Mouse (Mus musculus): ENCODE results near the gene Crtac1. TPM values are rescaled to one million over a fixed set of nuclear protein-coding genes. Genes with fewer than 3 reads are reported as not detected.

Gene Crtac1
- polyA plus RNA-seq, 1 experiment from 2014 or later, result 0.80 TPM

GRCm38 (mm10) chr19:42260486-42260885, 171.1 kb downstream of the Crtac1 start:
- H3K4me3 ChIP-seq (ENCODE audit: control insufficient read depth in 1 of 2, insufficient read depth in 1 of 2, low read depth in 1 of 2, low read length in 2 of 2), result no peak overlapping the region
- H3K27ac ChIP-seq (replicated peaks in 1 of 2; ENCODE audit: control insufficient read depth in 1 of 2, insufficient read depth in 1 of 2, low read depth in 2 of 2, low read length in 2 of 2), result no peak overlapping the region
- H3K9ac ChIP-seq (ENCODE audit: low read length), result no peak overlapping the region
- no peak overlapping the region for H3K4me2 ChIP-seq (ENCODE audit: low read length)
- peaks cover 8% of the 10 kb centered on the region; the same call in 1 of the 2 replicates for H3K27me3 ChIP-seq (ENCODE audit: control insufficient read depth, insufficient read depth, low read length)
- no peak for ATAC-seq (ENCODE audit: insufficient number of reproducible peaks, insufficient read depth, low FRiP score, low read depth)
- peaks cover 0 to under 1% of the 10 kb centered on the region in 2 experiments; a peak in 1 of 4 replicates for H3K4me1 ChIP-seq (ENCODE audit: control insufficient read depth in 2 of 2, insufficient read depth in 2 of 2, low read length in 2 of 2)
- WGBS, result 75% methylated on average over 8 of the region's 8 CpGs
- H3K9me3 ChIP-seq (ENCODE audit: control insufficient read depth, low read length), result no peaks in the 10 kb centered on the region
- no peaks in the 10 kb centered on the region for H3K36me3 ChIP-seq (ENCODE audit: control insufficient read depth, insufficient read depth, low read length)

GRCm38 (mm10) chr19:42258596-42258995, 173.0 kb downstream of the Crtac1 start:
- no peaks in the 10 kb centered on the region for H3K36me3 ChIP-seq (ENCODE audit: control insufficient read depth, insufficient read depth, low read length)
- H3K27me3 ChIP-seq (ENCODE audit: control insufficient read depth, insufficient read depth, low read length), result peaks cover 25% of the 10 kb centered on the region
- peaks cover 0 to 3% of the 10 kb centered on the region in 2 experiments; a peak in 1 of 4 replicates for H3K4me1 ChIP-seq (ENCODE audit: control insufficient read depth in 2 of 2, insufficient read depth in 2 of 2, low read length in 2 of 2)
- H3K27ac ChIP-seq (replicated peaks in 1 of 2; ENCODE audit: control insufficient read depth in 1 of 2, insufficient read depth in 1 of 2, low read depth in 2 of 2, low read length in 2 of 2), result no peak overlapping the region
- H3K4me2 ChIP-seq (ENCODE audit: low read length), result no peak overlapping the region
- 57% methylated on average over 5 of the region's 5 CpGs for WGBS
- H3K9ac ChIP-seq (ENCODE audit: low read length), result no peak overlapping the region
- ATAC-seq (ENCODE audit: insufficient number of reproducible peaks, insufficient read depth, low FRiP score, low read depth), result no peak
- H3K4me3 ChIP-seq (ENCODE audit: control insufficient read depth in 1 of 2, insufficient read depth in 1 of 2, low read depth in 1 of 2, low read length in 2 of 2), result no peak overlapping the region
- no peaks in the 10 kb centered on the region for H3K9me3 ChIP-seq (ENCODE audit: control insufficient read depth, low read length)

GRCm38 (mm10) chr19:42258031-42258430, 173.6 kb downstream of the Crtac1 start:
- Histone ChIP-seq H3K4me1 (ENCODE audit: control insufficient read depth in 2 of 2, insufficient read depth in 2 of 2, low read length in 2 of 2) (peaks cover 0 to 3% of the 10 kb centered on the region in 2 experiments; a peak in 1 of 4 replicates), H3K27ac (replicated peaks in 1 of 2; ENCODE audit: control insufficient read depth in 1 of 2, insufficient read depth in 1 of 2, low read depth in 2 of 2, low read length in 2 of 2) (no peak overlapping the region), H3K4me3 (ENCODE audit: control insufficient read depth in 1 of 2, insufficient read depth in 1 of 2, low read depth in 1 of 2, low read length in 2 of 2) (no peak overlapping the region), H3K9ac (ENCODE audit: low read length) (no peak overlapping the region), H3K36me3 (ENCODE audit: control insufficient read depth, insufficient read depth, low read length) (no peaks in the 10 kb centered on the region), H3K27me3 (ENCODE audit: control insufficient read depth, insufficient read depth, low read length) (peaks cover 25% of the 10 kb centered on the region), H3K9me3 (ENCODE audit: control insufficient read depth, low read length) (no peaks in the 10 kb centered on the region), H3K4me2 (ENCODE audit: low read length) (no peak overlapping the region)
- ATAC-seq (ENCODE audit: insufficient number of reproducible peaks, insufficient read depth, low FRiP score, low read depth), result no peak
- WGBS, result 64% methylated on average over 3 of the region's 3 CpGs

- Histone ChIP-seq H3K4me3 (ENCODE audit: control insufficient read depth in 1 of 2, insufficient read depth in 1 of 2, low read depth in 1 of 2, low read length in 2 of 2) (no peak overlapping the region), H3K9me3 (ENCODE audit: control insufficient read depth, low read length) (no peaks in the 10 kb centered on the region), H3K27me3 (ENCODE audit: control insufficient read depth, insufficient read depth, low read length) (peaks cover 25% of the 10 kb centered on the region), H3K27ac (replicated peaks in 1 of 2; ENCODE audit: control insufficient read depth in 1 of 2, insufficient read depth in 1 of 2, low read depth in 2 of 2, low read length in 2 of 2) (no peak overlapping the region), H3K9ac (ENCODE audit: low read length) (no peak overlapping the region), H3K36me3 (ENCODE audit: control insufficient read depth, insufficient read depth, low read length) (no peaks in the 10 kb centered on the region), H3K4me1 (ENCODE audit: control insufficient read depth in 2 of 2, insufficient read depth in 2 of 2, low read length in 2 of 2) (peaks cover 0 to 3% of the 10 kb centered on the region in 2 experiments; a peak in 1 of 4 replicates), H3K4me2 (ENCODE audit: low read length) (no peak overlapping the region)
- WGBS, result 85% methylated on average over 12 of the region's 12 CpGs
- ATAC-seq (ENCODE audit: insufficient number of reproducible peaks, insufficient read depth, low FRiP score, low read depth), result no peak
Measured at GRCm38 (mm10) chr19:42257241-42257635, 174.3 kb downstream of the Crtac1 start.

GRCm38 (mm10) chr19:42256611-42257240, 174.9 kb downstream of the Crtac1 start:
- WGBS, result 76% methylated on average over 12 of the region's 12 CpGs
- no peaks in the 10 kb centered on the region for H3K36me3 ChIP-seq (ENCODE audit: control insufficient read depth, insufficient read depth, low read length)
- peaks cover 25% of the 10 kb centered on the region for H3K27me3 ChIP-seq (ENCODE audit: control insufficient read depth, insufficient read depth, low read length)
- no peak for ATAC-seq (ENCODE audit: insufficient number of reproducible peaks, insufficient read depth, low FRiP score, low read depth)
- H3K4me2 ChIP-seq (ENCODE audit: low read length), result no peak overlapping the region
- H3K4me3 ChIP-seq (ENCODE audit: control insufficient read depth in 1 of 2, insufficient read depth in 1 of 2, low read depth in 1 of 2, low read length in 2 of 2), result no peak overlapping the region
- no peaks in the 10 kb centered on the region for H3K9me3 ChIP-seq (ENCODE audit: control insufficient read depth, low read length)
- peaks cover 0 to 3% of the 10 kb centered on the region in 2 experiments; a peak in 1 of 4 replicates for H3K4me1 ChIP-seq (ENCODE audit: control insufficient read depth in 2 of 2, insufficient read depth in 2 of 2, low read length in 2 of 2)
- no peak overlapping the region for H3K9ac ChIP-seq (ENCODE audit: low read length)
- H3K27ac ChIP-seq (replicated peaks in 1 of 2; ENCODE audit: control insufficient read depth in 1 of 2, insufficient read depth in 1 of 2, low read depth in 2 of 2, low read length in 2 of 2), result no peak overlapping the region

GRCm38 (mm10) chr19:42255784-42256610, 175.6 kb downstream of the Crtac1 start:
- peak; percentile 80 for ATAC-seq (ENCODE audit: insufficient number of reproducible peaks, insufficient read depth, low FRiP score, low read depth)
- Histone ChIP-seq H3K9ac (ENCODE audit: low read length) (no peak overlapping the region), H3K4me1 (ENCODE audit: control insufficient read depth in 2 of 2, insufficient read depth in 2 of 2, low read length in 2 of 2) (peaks cover 0 to 3% of the 10 kb centered on the region in 2 experiments; a peak in 1 of 4 replicates), H3K27me3 (ENCODE audit: control insufficient read depth, insufficient read depth, low read length) (peaks cover 25% of the 10 kb centered on the region), H3K4me2 (ENCODE audit: low read length) (peak overlapping the region; percentile 64), H3K27ac (replicated peaks in 1 of 2; ENCODE audit: control insufficient read depth in 1 of 2, insufficient read depth in 1 of 2, low read depth in 2 of 2, low read length in 2 of 2) (no peak overlapping the region), H3K36me3 (ENCODE audit: control insufficient read depth, insufficient read depth, low read length) (no peaks in the 10 kb centered on the region), H3K9me3 (ENCODE audit: control insufficient read depth, low read length) (no peaks in the 10 kb centered on the region), H3K4me3 (ENCODE audit: control insufficient read depth in 1 of 2, insufficient read depth in 1 of 2, low read depth in 1 of 2, low read length in 2 of 2) (peak overlapping the region in 1 of 2 experiments; percentile 30; a peak in 2 of 4 replicates)
- WGBS, result 2% methylated on average over 36 of the region's 42 CpGs

GRCm38 (mm10) chr19:42255438-42255783, 176.2 kb downstream of the Crtac1 start:
- peaks cover 0 to 3% of the 10 kb centered on the region in 2 experiments; a peak in 1 of 4 replicates for H3K4me1 ChIP-seq (ENCODE audit: control insufficient read depth in 2 of 2, insufficient read depth in 2 of 2, low read length in 2 of 2)
- H3K9ac ChIP-seq (ENCODE audit: low read length), result no peak overlapping the region
- peaks cover 25% of the 10 kb centered on the region for H3K27me3 ChIP-seq (ENCODE audit: control insufficient read depth, insufficient read depth, low read length)
- H3K36me3 ChIP-seq (ENCODE audit: control insufficient read depth, insufficient read depth, low read length), result no peaks in the 10 kb centered on the region
- peak overlapping the region in 1 of 2 experiments; percentile 30; a peak in 2 of 4 replicates for H3K4me3 ChIP-seq (ENCODE audit: control insufficient read depth in 1 of 2, insufficient read depth in 1 of 2, low read depth in 1 of 2, low read length in 2 of 2)
- H3K4me2 ChIP-seq (ENCODE audit: low read length), result peak overlapping the region; percentile 64
- WGBS, result 2% methylated on average over 7 of the region's 23 CpGs
- ATAC-seq (ENCODE audit: insufficient number of reproducible peaks, insufficient read depth, low FRiP score, low read depth), result no peak
- no peak overlapping the region for H3K27ac ChIP-seq (replicated peaks in 1 of 2; ENCODE audit: control insufficient read depth in 1 of 2, insufficient read depth in 1 of 2, low read depth in 2 of 2, low read length in 2 of 2)
- H3K9me3 ChIP-seq (ENCODE audit: control insufficient read depth, low read length), result no peaks in the 10 kb centered on the region
